Mouse (Mus musculus): ENCODE results near the gene Prss23.

DNA sequence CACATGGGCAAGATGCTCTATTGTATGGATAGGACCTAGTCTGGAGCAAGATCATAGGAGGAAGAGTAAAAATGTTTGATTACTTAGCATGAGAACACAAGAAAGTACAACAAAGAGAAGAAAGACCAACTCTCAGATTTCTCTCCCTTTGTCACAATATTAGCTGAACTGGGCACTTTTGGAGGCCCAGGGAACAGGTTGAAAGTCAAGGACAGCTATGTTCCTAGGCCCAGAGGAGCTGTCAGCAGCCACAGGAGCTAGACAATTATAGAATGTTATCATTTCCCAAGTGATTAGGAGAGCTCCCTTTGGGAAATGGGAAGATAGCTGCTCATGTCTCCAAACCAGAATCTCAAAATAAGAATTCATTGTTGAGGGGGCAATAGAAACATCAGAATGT, 66.1 kb downstream of the Prss23 start:
- no peak for TF ChIP-seq CTCF (IDR thresholded peaks at IDR 0.05; ENCODE audit: low read depth, low read length)
- no peak for TF ChIP-seq POLR2A (IDR thresholded peaks at IDR 0.05; ENCODE audit: extremely low read depth, insufficient read depth, low read length)
